Mouse (Mus musculus) ES-Bruce4 (cell line): ENCODE data around the gene Zfp747. TPM values are rescaled to one million over a fixed set of nuclear protein-coding genes. Genes with fewer than 3 reads are reported as not detected.
"Not testable (repeated sequence)": the region's sequence is repeated elsewhere in the genome, so short reads cannot be mapped to it uniquely, and the experiment has no call there.

Source experiments
- H3K27ac ChIP-seq: 2 replicates; pipeline ENCODE4 v1.5.1; 2012; ENCODE audit warnings: low read length, inconsistent platforms; ENCODE audit not compliant: insufficient read depth
- H3K27me3 ChIP-seq: 2 replicates; pipeline ENCODE4 v1.6.1; 2012; ENCODE audit warnings: mild to moderate bottlenecking, low read length, inconsistent platforms; ENCODE audit not compliant: control insufficient read depth, poor library complexity, insufficient read depth, severe bottlenecking
- H3K36me3 ChIP-seq: 2 replicates; pipeline ENCODE4 v1.6.1; 2012; ENCODE audit warnings: inconsistent platforms, mild to moderate bottlenecking, low read length, moderate library complexity; ENCODE audit not compliant: control insufficient read depth, poor library complexity, insufficient read depth, severe bottlenecking
- H3K4me1 ChIP-seq: one replicate; pipeline ENCODE4 v1.8.1; 2011; ENCODE audit warnings: low read length; ENCODE audit not compliant: control insufficient read depth, insufficient read depth
- H3K4me3 ChIP-seq: 2 replicates; pipeline ENCODE4 v1.5.1; 2011; ENCODE audit warnings: low read depth, mild to moderate bottlenecking, low read length
- H3K9ac ChIP-seq: 2 replicates; pipeline ENCODE4 v1.6.1; 2012; ENCODE audit warnings: low read depth, mild to moderate bottlenecking, inconsistent platforms; ENCODE audit not compliant: poor library complexity, severe bottlenecking
- H3K9me3 ChIP-seq: replicated peaks from 2 replicates; pipeline ENCODE4 v1.6.1; 2012; ENCODE audit warnings: mild to moderate bottlenecking, low read length, inconsistent platforms; ENCODE audit not compliant: control insufficient read depth, poor library complexity, insufficient read depth, severe bottlenecking
- CTCF ChIP-seq: IDR thresholded peaks from one replicate; pipeline ENCODE4 v1.8.1; 2011; ENCODE audit warnings: low read depth, low read length
- EP300 ChIP-seq: IDR thresholded peaks from 2 replicates; pipeline ENCODE4 v1.6.1; 2011; ENCODE audit warnings: low read depth, low read length; ENCODE audit not compliant: insufficient read depth
- POLR2A ChIP-seq: IDR thresholded peaks from one replicate; pipeline ENCODE4 v1.8.1; 2011; ENCODE audit warnings: low read length; ENCODE audit not compliant: insufficient read depth
- polyA plus RNA-seq: library from polyadenylated mRNA; stranded (reverse); fragments of >200 nt; gene quantifications from 2 replicates; pipeline ENCODE4 v1.2.4, GENCODE M21; 2011; ENCODE audit warnings: low read depth; ENCODE audit not compliant: missing spikeins, insufficient read depth, insufficient read length

The Zfp747 gene
- polyA plus RNA-seq, 1 experiment = 7.5 TPM

GRCm38 (mm10) chr7:127342332-127342731 lies 33.5 kb downstream of the Zfp747 start:
- Histone ChIP-seq H3K27me3 (no peaks in the 10 kb centered on the region), H3K9me3 (no peaks in the 10 kb centered on the region), H3K27ac (no peak overlapping the region), H3K4me3 (no peak overlapping the region), H3K9ac (no peak overlapping the region), H3K4me1 (no peaks in the 10 kb centered on the region), H3K36me3 (no peaks in the 10 kb centered on the region)
- TF ChIP-seq POLR2A (no peak), EP300 (no peak), CTCF (no peak)

GRCm38 (mm10) chr7:127341861-127342260 lies 34.0 kb downstream of the Zfp747 start:
- H3K9ac ChIP-seq, H3K27me3 ChIP-seq, H3K9me3 ChIP-seq, H3K4me3 ChIP-seq, H3K27ac ChIP-seq, H3K36me3 ChIP-seq, H3K4me1 ChIP-seq: not testable (repeated sequence)

- Histone ChIP-seq H3K36me3 (no peaks in the 10 kb centered on the region), H3K9me3 (no peaks in the 10 kb centered on the region), H3K27me3 (no peaks in the 10 kb centered on the region), H3K4me1 (no peaks in the 10 kb centered on the region), H3K27ac (no peak overlapping the region), H3K4me3 (no peak overlapping the region), H3K9ac (no peak overlapping the region)
- TF ChIP-seq EP300 (no peak), CTCF (no peak), POLR2A (no peak)
Measured at GRCm38 (mm10) chr7:127341356-127341755, 34.5 kb downstream of the Zfp747 start.

GRCm38 (mm10) chr7:127337636-127338035 lies 38.2 kb downstream of the Zfp747 start:
- H3K27me3 ChIP-seq = no peaks in the 10 kb centered on the region
- no peak overlapping the region for H3K4me3 ChIP-seq
- H3K36me3 ChIP-seq = no peaks in the 10 kb centered on the region
- no peaks in the 10 kb centered on the region for H3K4me1 ChIP-seq
- no peak for TF ChIP-seq POLR2A
- no peak for TF ChIP-seq EP300
- no peak for TF ChIP-seq CTCF
- H3K27ac ChIP-seq = no peak overlapping the region
- H3K9ac ChIP-seq = no peak overlapping the region
- no peaks in the 10 kb centered on the region for H3K9me3 ChIP-seq

GRCm38 (mm10) chr7:127335604-127336003 lies 40.2 kb downstream of the Zfp747 start:
- no peak overlapping the region for H3K27ac ChIP-seq
- TF ChIP-seq POLR2A (no peak), EP300 (no peak)
- no peaks in the 10 kb centered on the region for H3K9me3 ChIP-seq
- no peaks in the 10 kb centered on the region for H3K4me1 ChIP-seq
- no peaks in the 10 kb centered on the region for H3K36me3 ChIP-seq
- no peak overlapping the region for H3K9ac ChIP-seq
- H3K4me3 ChIP-seq = no peak overlapping the region
- no peaks in the 10 kb centered on the region for H3K27me3 ChIP-seq

GRCm38 (mm10) chr7:127333240-127333639 lies 42.6 kb downstream of the Zfp747 start:
- Histone ChIP-seq H3K9me3 (no peaks in the 10 kb centered on the region), H3K4me1 (no peaks in the 10 kb centered on the region), H3K9ac (no peak overlapping the region), H3K27me3 (no peaks in the 10 kb centered on the region), H3K27ac (no peak overlapping the region), H3K4me3 (no peak overlapping the region), H3K36me3 (no peaks in the 10 kb centered on the region)
- TF ChIP-seq CTCF (no peak), EP300 (no peak), POLR2A (no peak)

- Histone ChIP-seq H3K27me3 (no peaks in the 10 kb centered on the region), H3K9ac (no peak overlapping the region), H3K4me3 (no peak overlapping the region), H3K36me3 (no peaks in the 10 kb centered on the region), H3K9me3 (no peaks in the 10 kb centered on the region), H3K4me1 (no peaks in the 10 kb centered on the region), H3K27ac (no peak overlapping the region)
- TF ChIP-seq CTCF = no peak
Measured at GRCm38 (mm10) chr7:127326685-127327084, 49.2 kb downstream of the Zfp747 start.
